8 mouse cellular contexts compared by ENCODE assay signal in genomic region chr5:121828491-121829432, GRCm38 (mm10). TPM values are rescaled to one million over a fixed set of nuclear protein-coding genes. Genes with fewer than 3 reads are reported as not detected.
DNase-seq lines count a peak whose midpoint lies in the region; ATAC-seq and TF ChIP-seq lines count a peak whose summit lies in the region.

No protein-coding gene starts in this region.

- peak overlapping the region; percentile 57 for H3K9ac ChIP-seq in forebrain, embryonic 12.5 days
- H3K9ac ChIP-seq in liver, embryonic 13.5 days, result no peak overlapping the region
- peak overlapping the region; percentile 43; the same call in 1 of the 2 replicates for H3K9ac ChIP-seq in stomach, postnatal 0 days (ENCODE audit: low read length)

- H3K27me3 ChIP-seq in forebrain, embryonic 12.5 days, result peaks cover 55% of the 10 kb centered on the region
- H3K27me3 ChIP-seq in liver, embryonic 13.5 days, result no peaks in the 10 kb centered on the region
- H3K27me3 ChIP-seq in stomach, postnatal 0 days (ENCODE audit: control insufficient read depth, insufficient read depth, low read length), result no peaks in the 10 kb centered on the region

- ATAC-seq in forebrain, embryonic 12.5 days (ENCODE audit: low FRiP score), result peak; percentile 42
- ATAC-seq in liver, embryonic 13.5 days (ENCODE audit: low read depth), result no peak
- peak; percentile 53 for ATAC-seq in stomach, postnatal 0 days (ENCODE audit: low FRiP score, low TSS enrichment)
- no peak for ATAC-seq in granulocyte monocyte progenitor cell, adult 5-6 weeks (replicated peaks; ENCODE audit: poor library complexity, severe bottlenecking)
- ATAC-seq in activated CD4-positive, CD25-positive, alpha-beta regulatory T cell, adult 4 months, result no peak

- TF ChIP-seq EP300 in stomach, postnatal 0 days (optimal IDR thresholded peaks at IDR 0.05), result no peak

- H3K36me3 ChIP-seq in forebrain, embryonic 12.5 days (replicated peaks), result peaks cover 15% of the 10 kb centered on the region; the same call in 1 of the 2 replicates
- H3K36me3 ChIP-seq in liver, embryonic 13.5 days, result peaks cover 58% of the 10 kb centered on the region
- H3K36me3 ChIP-seq in stomach, postnatal 0 days (ENCODE audit: control insufficient read depth, insufficient read depth, low read length), result peaks cover 3% of the 10 kb centered on the region

- no peak for TF ChIP-seq CTCF in layer of hippocampus, adult 2 months (conservative IDR thresholded peaks at IDR 0.05)
- no peak; the same call in 1 of the 2 replicates for TF ChIP-seq CTCF in stomach, postnatal 0 days (IDR thresholded peaks at IDR 0.05; ENCODE audit: low read depth)

- peak overlapping the region; percentile 41 for H3K4me3 ChIP-seq in layer of hippocampus, adult 2 months
- peak overlapping the region; percentile 47 for H3K4me3 ChIP-seq in forebrain, embryonic 12.5 days (replicated peaks)
- peak overlapping the region; percentile 31; the same call in 1 of the 2 replicates for H3K4me3 ChIP-seq in liver, embryonic 13.5 days (replicated peaks)
- H3K4me3 ChIP-seq in stomach, postnatal 0 days (ENCODE audit: low read depth, low read length), result peak overlapping the region; percentile 28

- peaks cover 29% of the 10 kb centered on the region for H3K4me1 ChIP-seq in forebrain, embryonic 12.5 days
- peaks cover 54% of the 10 kb centered on the region for H3K4me1 ChIP-seq in liver, embryonic 13.5 days (replicated peaks)
- H3K4me1 ChIP-seq in stomach, postnatal 0 days (replicated peaks; ENCODE audit: control insufficient read depth, insufficient read depth), result peaks cover 5% of the 10 kb centered on the region; the same call in 1 of the 2 replicates

- no peaks in the 10 kb centered on the region for H3K9me3 ChIP-seq in forebrain, embryonic 12.5 days
- H3K9me3 ChIP-seq in liver, embryonic 13.5 days (replicated peaks), result no peaks in the 10 kb centered on the region
- H3K9me3 ChIP-seq in stomach, postnatal 0 days (ENCODE audit: control insufficient read depth, low read length), result no peaks in the 10 kb centered on the region

- peak overlapping the region; percentile 55 for H3K27ac ChIP-seq in layer of hippocampus, adult 2 months
- H3K27ac ChIP-seq in forebrain, embryonic 12.5 days, result no peak overlapping the region
- H3K27ac ChIP-seq in liver, embryonic 13.5 days, result no peak overlapping the region
- H3K27ac ChIP-seq in stomach, postnatal 0 days (replicated peaks), result no peak overlapping the region

- peak overlapping the region; percentile 92 for H3K4me2 ChIP-seq in forebrain, embryonic 12.5 days
- H3K4me2 ChIP-seq in liver, embryonic 13.5 days, result peak overlapping the region; percentile 38
- peak overlapping the region; percentile 61 for H3K4me2 ChIP-seq in stomach, postnatal 0 days (replicated peaks; ENCODE audit: low read depth)

- 4% methylated on average over 82 of the region's 82 CpGs for WGBS in forebrain, embryonic 12.5 days
- 77% methylated on average over 82 of the region's 82 CpGs for WGBS in liver, embryonic 13.5 days (ENCODE audit: insufficient replicate concordance)
- WGBS in stomach, postnatal 0 days, result 20% methylated on average over 77 of the region's 82 CpGs

- no peak for DNase-seq in layer of hippocampus, adult 2 months (ENCODE audit: low spot score in 2 of 2)
- DNase-seq in layer of hippocampus, adult 11-12 months (ENCODE audit: low spot score), result no peak
- DNase-seq in cerebellum, adult 18-20 months, result peak; percentile 72 to 80
- DNase-seq in liver, embryonic 13.5 days, result no peak
- DNase-seq in stomach, postnatal 0 days (ENCODE audit: low spot score), result peak; percentile 60

RNA-seq across cellular contexts. Expression of gene Sh2b3, which starts 8.7 kb away (rescaled TPM):
- 10 to 100 TPM; 19.9 to 21.6 TPM for total RNA-seq in layer of hippocampus, adult 2 months (2021)
- polyA plus RNA-seq in forebrain, embryonic 12.5 days (2016; fragmentation: Nextera tagmentation; extraction: Ambion mirVana), result 7.1 and 7.4 TPM in 2 replicates
- polyA plus RNA-seq in liver, embryonic 13.5 days (2015; fragmentation: Nextera tagmentation; extraction: Ambion mirVana), result 6.1 TPM in 2 replicates
- 7.9 and 8.6 TPM in 2 replicates for polyA plus RNA-seq in stomach, postnatal 0 days (2015; fragmentation: Nextera tagmentation; extraction: Ambion mirVana)
- 31.5 and 32.8 TPM in 2 replicates for total RNA-seq in granulocyte monocyte progenitor cell, adult 5-6 weeks (2014; fragmentation: Nextera tagmentation)
- total RNA-seq in granulocyte monocyte progenitor cell, adult 5-6 weeks (2017), result 11.9 and 12.5 TPM in 2 replicates
- 10 to 100 TPM in 1 of 2 experiments, 1 to 10 TPM in 1; 9.8 to 11.6 TPM for polyA plus RNA-seq in activated CD4-positive, CD25-positive, alpha-beta regulatory T cell, adult 4 months (2017; shearing (Covaris generic))

RNA-seq across cellular contexts. Expression of gene Pheta1, which starts 20.0 kb away (rescaled TPM):
- 1 to 10 TPM; 8.3 to 8.8 TPM for total RNA-seq in layer of hippocampus, adult 2 months (2021)
- polyA plus RNA-seq in forebrain, embryonic 12.5 days (2016; fragmentation: Nextera tagmentation; extraction: Ambion mirVana), result 44.6 and 48.1 TPM in 2 replicates
- polyA plus RNA-seq in liver, embryonic 13.5 days (2015; fragmentation: Nextera tagmentation; extraction: Ambion mirVana), result 3.7 and 4.0 TPM in 2 replicates
- polyA plus RNA-seq in stomach, postnatal 0 days (2015; fragmentation: Nextera tagmentation; extraction: Ambion mirVana), result 24.3 and 26.7 TPM in 2 replicates
- total RNA-seq in granulocyte monocyte progenitor cell, adult 5-6 weeks (2014; fragmentation: Nextera tagmentation), result 0.62 and 2.6 TPM in 2 replicates
- 1.1 and 2.2 TPM in 2 replicates for total RNA-seq in granulocyte monocyte progenitor cell, adult 5-6 weeks (2017)
- polyA plus RNA-seq in activated CD4-positive, CD25-positive, alpha-beta regulatory T cell, adult 4 months (2017; shearing (Covaris generic)), result 1 to 10 TPM in 1 of 2 experiments, under 1 TPM in 1; 0.60 to 1.2 TPM

Comparison
In these comparisons a context has a peak if more than half of its experiments do, and no peak if none do; other contexts are left out.
1. DNase-seq: peak in cerebellum, adult 18-20 months (2 of 2) and stomach, postnatal 0 days (single experiment); none in layer of hippocampus, adult 2 months (0 of 2), layer of hippocampus, adult 11-12 months (single experiment) and liver, embryonic 13.5 days (single experiment).
2. ATAC-seq: peak in forebrain, embryonic 12.5 days (single experiment) and stomach, postnatal 0 days (single experiment); none in liver, embryonic 13.5 days (single experiment), granulocyte monocyte progenitor cell, adult 5-6 weeks (single experiment) and activated CD4-positive, CD25-positive, alpha-beta regulatory T cell, adult 4 months (single experiment).
3. H3K4me2 ChIP-seq: peak in every context shown above with its lines; median percentile 92 in forebrain, embryonic 12.5 days; 61 in stomach, postnatal 0 days; 38 in liver, embryonic 13.5 days.
4. Peak in every context shown above with its lines, with median percentiles within 50 percentile points of each other: H3K4me3 ChIP-seq.